Mouse (Mus musculus) kidney, postnatal 0 days (tissue): ENCODE results near the gene Nme7. TPM values are rescaled to one million over a fixed set of nuclear protein-coding genes. Genes with fewer than 3 reads are reported as not detected.
A peak's percentile ranks its signal among the peaks of the same experiment; 100 is the strongest.

Source experiments
- ATAC-seq: fragments of 200-750 bp; cut with Nextera tagmentation; replicated peaks from 2 replicates; pipeline ENCODE4 v1.8.0; 2017; ENCODE audit warnings: low read depth, moderate number of reproducible peaks, moderate TSS enrichment, moderate library complexity; ENCODE audit not compliant: low FRiP score
- DNase-seq: peaks from one replicate; pipeline ENCODE4 v3.0.0-alpha.2; 2016; ENCODE audit warnings: low spot score
- H3K27ac ChIP-seq: fragments of 300-500 bp; sonication (generic); 2 replicates; pipeline ENCODE4 v1.5.1; 2014; ENCODE audit warnings: mild to moderate bottlenecking
- H3K27me3 ChIP-seq: fragments of 300-500 bp; sonication (generic); 2 replicates; pipeline ENCODE4 v1.6.1; 2014; ENCODE audit warnings: low read length, mixed read lengths; ENCODE audit not compliant: insufficient read depth
- H3K36me3 ChIP-seq: fragments of 300-500 bp; sonication (generic); 2 replicates; pipeline ENCODE4 v1.6.1; 2014; ENCODE audit warnings: low read length, mixed read lengths; ENCODE audit not compliant: insufficient read depth
- H3K4me1 ChIP-seq: fragments of 300-500 bp; sonication (generic); replicated peaks from 2 replicates; pipeline ENCODE4 v1.6.1; 2014; ENCODE audit warnings: antibody characterized with exemption, low read length, mixed read lengths; ENCODE audit not compliant: insufficient read depth
- H3K4me2 ChIP-seq: fragments of 300-500 bp; sonication (generic); 2 replicates; pipeline ENCODE4 v1.6.1; 2014; ENCODE audit warnings: mild to moderate bottlenecking, low read length, moderate library complexity, mixed read lengths
- H3K4me3 ChIP-seq: fragments of 300-500 bp; sonication (generic); replicated peaks from 2 replicates; pipeline ENCODE4 v1.5.1; 2014; ENCODE audit warnings: low read depth, low read length
- H3K9ac ChIP-seq: fragments of 300-500 bp; sonication (generic); 2 replicates; pipeline ENCODE4 v1.6.1; 2014; ENCODE audit warnings: low read depth, low read length
- H3K9me3 ChIP-seq: fragments of 300-500 bp; sonication (generic); replicated peaks from 2 replicates; pipeline ENCODE4 v1.6.1; 2016; ENCODE audit warnings: low read length, inconsistent platforms, mixed read lengths
- CTCF ChIP-seq: IDR thresholded peaks from 2 replicates; pipeline ENCODE4 v1.5.1; 2016; ENCODE audit warnings: antibody characterized with exemption, low read depth, mild to moderate bottlenecking, moderate library complexity
- WGBS: fragments of 180-500 bp; shearing (Covaris S2); extraction: QIAGEN DNeasy Blood & Tissue Kit; methylation state at CpG from one replicate; pipeline ENCODE4 v1.1.7; 2014; 5-methylcytosine and 5-hydroxymethylcytosine counted together
- polyA plus RNA-seq: library from polyadenylated mRNA; unstranded; fragments of >200 nt; fragmentation: Nextera tagmentation; extraction: Ambion mirVana; gene quantifications from 2 replicates; pipeline ENCODE4 v1.2.1, GENCODE M21; 2015

Gene Nme7
- polyA plus RNA-seq, 1 experiment from 2014 or later = 42.0 TPM

DNA sequence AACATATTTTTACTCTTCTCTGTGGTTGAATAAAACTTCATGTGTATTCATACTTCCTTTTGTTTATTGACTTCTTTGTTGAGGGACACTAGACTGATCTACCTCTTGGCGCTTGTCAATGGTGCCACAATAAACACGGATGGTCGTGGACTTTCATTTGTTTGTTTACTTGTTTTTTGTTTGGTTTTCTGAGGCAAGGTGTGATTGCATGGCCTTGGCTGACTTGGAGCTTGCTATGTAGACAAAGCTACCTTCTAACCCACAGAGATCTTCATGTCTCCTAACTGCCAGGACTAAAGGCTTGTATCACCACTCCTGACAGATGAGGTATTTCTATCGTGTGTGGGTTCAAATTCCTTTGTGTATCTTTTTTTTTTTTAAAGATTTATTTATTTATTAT is 20.3 kb downstream of the Nme7 start:
- Histone ChIP-seq H3K4me1 (peaks cover 7% of the 10 kb centered on the region; the same call in 1 of the 2 replicates), H3K36me3 (0 out of 2 replicates have a peak, but pooled peaks cover 3% of the 10 kb centered on the region), H3K4me2 (no peak overlapping the region), H3K9ac (no peak overlapping the region), H3K9me3 (no peaks in the 10 kb centered on the region), H3K4me3 (no peak overlapping the region), H3K27me3 (no peaks in the 10 kb centered on the region), H3K27ac (no peak overlapping the region)
- WGBS = 80% methylated on average over 4 of the region's 4 CpGs
- no peak for TF ChIP-seq CTCF
- ATAC-seq = no peak
- no peak for DNase-seq

- TF ChIP-seq CTCF = no peak
- no peak overlapping the region for H3K9ac ChIP-seq
- no peak for ATAC-seq
- no peaks in the 10 kb centered on the region for H3K27me3 ChIP-seq
- no peak overlapping the region for H3K27ac ChIP-seq
- no peak overlapping the region for H3K4me3 ChIP-seq
- H3K4me1 ChIP-seq = peaks cover 7% of the 10 kb centered on the region; the same call in 1 of the 2 replicates
- WGBS = 73% methylated on average over 2 of the region's 2 CpGs
- peak; percentile 21 for DNase-seq
- H3K4me2 ChIP-seq = no peak overlapping the region
- H3K9me3 ChIP-seq = no peaks in the 10 kb centered on the region
- H3K36me3 ChIP-seq = 0 out of 2 replicates have a peak, but pooled peaks cover 3% of the 10 kb centered on the region
These were observed 21.0 kb downstream of the Nme7 start for GRCm38 (mm10) chr1:164324878-164325277.

DNA sequence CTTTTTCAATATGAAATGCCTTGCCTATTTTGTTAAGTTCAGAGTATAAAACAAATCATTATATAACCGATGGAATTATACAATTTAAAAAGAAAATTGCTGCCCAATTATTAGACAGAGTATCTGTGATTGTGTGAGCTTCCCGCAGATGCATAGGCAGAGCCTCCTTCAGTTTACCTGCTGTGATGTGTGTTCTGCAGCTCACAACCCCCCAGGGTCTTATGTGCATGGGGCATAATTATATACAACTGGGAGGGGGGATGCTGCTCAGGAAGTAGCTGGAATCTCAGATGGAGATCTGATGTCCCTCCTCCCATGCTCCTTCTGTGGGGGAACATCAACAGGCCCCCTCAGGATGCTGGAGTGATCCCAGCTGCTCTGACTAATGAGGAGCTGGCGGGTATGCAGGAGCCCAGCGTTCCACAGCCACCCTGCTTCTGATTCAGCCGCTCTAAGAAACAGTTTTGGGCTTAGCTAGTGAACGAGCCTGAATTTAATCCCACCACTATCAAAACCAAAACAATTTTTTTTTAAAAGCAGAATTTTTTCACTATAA is 22.8 kb downstream of the Nme7 start:
- Histone ChIP-seq H3K4me1 (0 out of 2 replicates have a peak, but pooled peaks cover 3% of the 10 kb centered on the region), H3K27ac (no peak overlapping the region), H3K36me3 (0 out of 2 replicates have a peak, but pooled peaks cover 9% of the 10 kb centered on the region), H3K4me3 (no peak overlapping the region), H3K4me2 (no peak overlapping the region), H3K9me3 (no peaks in the 10 kb centered on the region), H3K9ac (no peak overlapping the region), H3K27me3 (no peaks in the 10 kb centered on the region)
- 52% methylated on average over 6 of the region's 6 CpGs for WGBS
- TF ChIP-seq CTCF = no peak
- ATAC-seq (no peak; the same call in 1 of the 2 replicates), DNase-seq (peak; percentile 51)

DNA sequence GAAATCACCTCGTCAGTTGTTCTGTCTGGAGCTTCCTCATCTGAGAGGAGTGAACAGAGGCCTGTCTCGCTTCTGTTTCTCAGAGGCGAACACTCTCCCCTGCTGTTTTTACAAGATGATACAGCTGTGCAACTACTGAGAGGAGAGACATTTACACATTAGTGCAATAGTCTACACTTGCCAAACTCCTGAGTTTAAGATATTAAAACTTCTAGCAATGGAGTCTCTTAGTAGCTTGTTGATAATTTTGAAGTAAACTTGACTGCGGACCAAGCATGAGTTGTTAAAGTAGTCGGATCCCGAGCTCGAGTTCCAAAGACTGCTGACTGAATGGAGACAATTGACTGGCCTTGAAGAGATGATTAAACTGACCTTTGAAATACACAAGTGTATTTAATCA is 23.8 kb downstream of the Nme7 start:
- no peak for TF ChIP-seq CTCF
- H3K27ac ChIP-seq = no peak overlapping the region
- WGBS = 76% methylated on average over 7 of the region's 7 CpGs

GRCm38 (mm10) chr1:164332559-164332958 is 28.6 kb downstream of the Nme7 start:
- Histone ChIP-seq H3K27me3 (no peaks in the 10 kb centered on the region), H3K4me3 (no peak overlapping the region), H3K9ac (no peak overlapping the region), H3K9me3 (no peaks in the 10 kb centered on the region), H3K27ac (no peak overlapping the region), H3K36me3 (peaks cover 19% of the 10 kb centered on the region; the same call in 1 of the 2 replicates), H3K4me1 (no peaks in the 10 kb centered on the region), H3K4me2 (no peak overlapping the region)
- TF ChIP-seq CTCF = no peak
- DNase-seq = no peak
- ATAC-seq = no peak
- WGBS = 94% methylated on average over 11 of the region's 11 CpGs

More for the DNA sequence above, 23.8 kb downstream of the Nme7 start:
- Histone ChIP-seq H3K27me3 (no peaks in the 10 kb centered on the region), H3K4me2 (no peak overlapping the region), H3K4me3 (no peak overlapping the region), H3K36me3 (peaks cover 9% of the 10 kb centered on the region; the same call in 1 of the 2 replicates), H3K4me1 (no peaks in the 10 kb centered on the region), H3K9me3 (no peaks in the 10 kb centered on the region), H3K9ac (no peak overlapping the region)
- DNase-seq (no peak), ATAC-seq (no peak)

DNA sequence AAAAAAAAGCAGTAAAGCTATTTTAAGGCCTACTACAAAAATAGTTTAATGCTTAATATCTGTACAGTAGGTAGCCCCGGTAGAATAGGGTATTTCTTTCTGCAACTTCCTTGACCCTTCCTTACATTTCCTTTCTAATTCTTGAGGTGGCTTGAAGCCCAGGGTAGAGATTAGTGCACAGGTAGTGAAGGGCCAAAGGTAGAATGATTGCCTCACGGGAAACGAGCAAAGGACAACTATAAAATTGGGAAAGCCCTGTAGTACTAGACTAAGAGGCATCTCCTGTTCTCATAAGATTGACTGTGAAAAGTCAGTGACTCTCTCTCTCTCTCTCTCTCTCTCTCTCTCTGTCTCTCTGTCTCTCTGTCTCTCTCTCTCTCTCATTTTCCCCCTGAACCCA is 31.5 kb downstream of the Nme7 start:
- Histone ChIP-seq H3K9me3 (no peaks in the 10 kb centered on the region), H3K27ac (no peak overlapping the region), H3K4me1 (no peaks in the 10 kb centered on the region), H3K4me2 (no peak overlapping the region), H3K4me3 (no peak overlapping the region), H3K27me3 (no peaks in the 10 kb centered on the region), H3K9ac (no peak overlapping the region), H3K36me3 (peaks cover 16% of the 10 kb centered on the region; the same call in 1 of the 2 replicates)
- no peak for TF ChIP-seq CTCF
- WGBS = 95% methylated on average over 3 of the region's 3 CpGs
- no peak for DNase-seq
- ATAC-seq = no peak

- no peak for DNase-seq
- Histone ChIP-seq H3K4me2 (no peak overlapping the region), H3K4me1 (no peaks in the 10 kb centered on the region), H3K4me3 (no peak overlapping the region), H3K27me3 (no peaks in the 10 kb centered on the region), H3K27ac (no peak overlapping the region), H3K36me3 (peaks cover 13% of the 10 kb centered on the region; the same call in 1 of the 2 replicates), H3K9ac (no peak overlapping the region), H3K9me3 (no peaks in the 10 kb centered on the region)
- TF ChIP-seq CTCF = no peak
- no peak for ATAC-seq
- 72% methylated on average over 4 of the region's 4 CpGs for WGBS
These were observed 31.9 kb downstream of the Nme7 start for GRCm38 (mm10) chr1:164335846-164336245.
